Mouse (Mus musculus) C2C12 (cell line): ENCODE measurements around the gene Gm48551. TPM values are rescaled to one million over a fixed set of nuclear protein-coding genes. Genes with fewer than 3 reads are reported as not detected.

Experiments
- H3K27me3 ChIP-seq: one replicate; pipeline ENCODE4 v1.6.1; 2011; ENCODE audit not compliant: control insufficient read depth, insufficient read depth, insufficient read length
- H3K36me3 ChIP-seq: one replicate; pipeline ENCODE4 v1.6.1; 2011; ENCODE audit not compliant: control insufficient read depth, insufficient read depth
- H3K4me3 ChIP-seq: one replicate; pipeline ENCODE4 v1.5.1; 2011; ENCODE audit warnings: mild to moderate bottlenecking, control low read depth; ENCODE audit not compliant: poor library complexity, insufficient read depth, severe bottlenecking
- H3K79me2 ChIP-seq: one replicate; pipeline ENCODE4 v1.6.1; 2011; ENCODE audit not compliant: control insufficient read depth, insufficient read depth
- H3K79me3 ChIP-seq: one replicate; pipeline ENCODE4 v1.6.1; 2011; ENCODE audit warnings: low read depth, control low read depth
- H3ac ChIP-seq: one replicate; pipeline ENCODE3; 2011; ENCODE audit warnings: low read depth; ENCODE audit not compliant: control insufficient read depth, insufficient read length
- CEBPB ChIP-seq: IDR thresholded peaks from one replicate; pipeline ENCODE4 v1.6.1; 2011; ENCODE audit warnings: low read depth, mild to moderate bottlenecking, control low read depth, moderate library complexity
- CTCF ChIP-seq: IDR thresholded peaks from one replicate; pipeline ENCODE4 v1.5.1; 2011; ENCODE audit not compliant: control insufficient read depth, insufficient read depth, insufficient read length
- FOSL1 ChIP-seq: IDR thresholded peaks from one replicate; pipeline ENCODE4 v1.8.0; 2011; ENCODE audit warnings: mild to moderate bottlenecking, low read length; ENCODE audit not compliant: poor library complexity, insufficient read depth, severe bottlenecking
- MAX ChIP-seq: IDR thresholded peaks from one replicate; pipeline ENCODE4 v1.6.1; 2011; ENCODE audit warnings: mild to moderate bottlenecking, control low read depth
- MYOD1 ChIP-seq: IDR thresholded peaks from one replicate; pipeline ENCODE4 v1.6.1; 2011; ENCODE audit warnings: low read depth; ENCODE audit not compliant: control insufficient read depth, insufficient read length
- MYOG ChIP-seq: IDR thresholded peaks from one replicate; pipeline ENCODE4 v1.6.1; 2011; ENCODE audit not compliant: control insufficient read depth, insufficient read length; ENCODE audit errors: extremely low read depth
- USF1 ChIP-seq: IDR thresholded peaks from one replicate; pipeline ENCODE4 v1.6.1; 2011; ENCODE audit warnings: low read depth, mild to moderate bottlenecking, control low read depth, moderate library complexity
- polyA plus RNA-seq: library from polyadenylated mRNA; unstranded; fragments of >200 nt; fragmentation: generic; extraction: Trizol; gene quantifications from one replicate; pipeline ENCODE4 v1.2.1, GENCODE M21; 2012; ENCODE audit warnings: missing spikeins

Gm48551 gene
- polyA plus RNA-seq, 1 experiment: 1.7 TPM

- Histone ChIP-seq H3K36me3 (peaks cover 21% of the 10 kb centered on the region), H3K79me3 (no peaks in the 10 kb centered on the region), H3ac (no peak overlapping the region), H3K27me3 (no peaks in the 10 kb centered on the region), H3K4me3 (no peak overlapping the region), H3K79me2 (no peaks in the 10 kb centered on the region)
- TF ChIP-seq CEBPB: no peak
- no peak for TF ChIP-seq FOSL1
- no peak for TF ChIP-seq MYOD1
- no peak for TF ChIP-seq MYOG
- no peak for TF ChIP-seq MAX
- no peak for TF ChIP-seq USF1
- no peak for TF ChIP-seq CTCF
Measured at GRCm38 (mm10) chr10:81362336-81362949, 21.8 kb upstream of the Gm48551 start.

GRCm38 (mm10) chr10:81363436-81364346 is 20.6 kb upstream of the Gm48551 start:
- Histone ChIP-seq H3K4me3 (no peak overlapping the region), H3K79me2 (no peaks in the 10 kb centered on the region), H3K27me3 (no peaks in the 10 kb centered on the region), H3K79me3 (no peaks in the 10 kb centered on the region), H3ac (no peak overlapping the region), H3K36me3 (peaks cover 32% of the 10 kb centered on the region)
- TF ChIP-seq CTCF (no peak), MYOD1 (no peak), MYOG (no peak), CEBPB (no peak), FOSL1 (no peak)

GRCm38 (mm10) chr10:81364666-81365065 is 19.6 kb upstream of the Gm48551 start:
- TF ChIP-seq CTCF: no peak
- no peak for TF ChIP-seq CEBPB
- no peak for TF ChIP-seq FOSL1
- TF ChIP-seq USF1: no peak
- no peak for TF ChIP-seq MAX
- no peak for TF ChIP-seq MYOG
- no peaks in the 10 kb centered on the region for H3K79me3 ChIP-seq
- H3K36me3 ChIP-seq: peaks cover 42% of the 10 kb centered on the region
- no peak overlapping the region for H3K4me3 ChIP-seq
- H3K27me3 ChIP-seq: no peaks in the 10 kb centered on the region
- no peak overlapping the region for H3ac ChIP-seq
- H3K79me2 ChIP-seq: no peaks in the 10 kb centered on the region

GRCm38 (mm10) chr10:81365073-81365472 is 19.2 kb upstream of the Gm48551 start:
- Histone ChIP-seq H3K79me3 (no peaks in the 10 kb centered on the region), H3K36me3 (peaks cover 46% of the 10 kb centered on the region), H3K27me3 (no peaks in the 10 kb centered on the region), H3ac (no peak overlapping the region), H3K4me3 (no peak overlapping the region), H3K79me2 (no peaks in the 10 kb centered on the region)
- TF ChIP-seq USF1 (no peak), FOSL1 (no peak), MYOD1 (no peak), CTCF (no peak)

GRCm38 (mm10) chr10:81365672-81366476 is 18.4 kb upstream of the Gm48551 start, which contains the start of gene 4930404N11Rik:
4930404N11Rik (minus strand) TSS chr10:81365816.
- Histone ChIP-seq H3K27me3 (no peaks in the 10 kb centered on the region), H3K79me2 (no peaks in the 10 kb centered on the region), H3K4me3 (no peak within 1 kb of the TSS), H3ac (no peak within 1 kb of the TSS), H3K79me3 (no peaks in the 10 kb centered on the region), H3K36me3 (peaks cover 50% of the 10 kb centered on the region)
- TF ChIP-seq FOSL1: no peak
- no peak for TF ChIP-seq CTCF
- TF ChIP-seq MYOD1: no peak
- no peak for TF ChIP-seq USF1
- TF ChIP-seq MAX: no peak
- TF ChIP-seq CEBPB: no peak
- no peak for TF ChIP-seq MYOG
